Mouse (Mus musculus): Measurements from ENCODE around the gene Tmem86a.
"Not testable (repeated sequence)": the region's sequence is repeated elsewhere in the genome, so short reads cannot be mapped to it uniquely, and the experiment has no call there.

The Tmem86a gene

DNA sequence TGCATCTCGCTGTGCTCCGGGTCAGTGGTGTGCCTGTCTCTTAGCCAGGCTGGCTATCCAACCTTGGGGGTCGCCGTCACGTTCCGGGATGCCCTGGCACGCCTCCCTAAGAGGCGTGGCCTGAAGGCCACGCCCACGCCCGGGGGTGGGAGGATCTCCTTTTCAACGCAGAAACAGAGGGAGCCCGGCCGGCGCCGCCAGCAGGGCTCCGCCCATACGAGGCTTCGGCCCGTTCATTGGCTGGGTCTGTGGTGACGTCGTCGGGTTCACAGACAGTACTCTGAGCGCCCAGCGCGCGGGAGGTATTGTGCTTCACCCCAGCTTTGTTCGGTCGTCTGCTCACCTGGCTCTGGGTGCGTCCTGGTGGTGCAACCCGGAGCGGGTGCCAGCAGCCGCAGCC is at the start of gene Tmem86a:
Gene Tmem86a, plus strand, starts transcription at position 236 of the 400 bp plus-strand sequence.
- DNase-seq = peak; percentile 97

DNA sequence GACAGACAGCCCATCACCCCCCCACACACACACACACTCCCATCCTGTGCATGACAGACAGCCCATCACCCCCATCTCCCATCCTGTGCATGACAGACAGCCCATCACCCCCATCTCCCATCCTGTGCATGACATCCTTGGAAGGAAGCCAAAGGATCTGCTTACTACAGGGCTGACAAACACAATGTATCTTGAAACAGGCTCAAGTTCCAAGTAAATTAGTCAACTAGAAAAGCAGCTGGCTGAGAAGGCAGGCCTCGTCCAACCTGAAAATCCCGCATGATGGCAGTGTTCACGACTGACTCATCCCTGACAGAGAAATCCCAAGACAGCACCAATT is 49.8 kb upstream of the Tmem86a start:
- peak; percentile 58 to 78 for DNase-seq

- DNase-seq = no peak
Observed at GRCm38 (mm10) chr7:47001125-47001899, 49.1 kb upstream of the Tmem86a start.

GRCm38 (mm10) chr7:47001900-47002275 is 48.5 kb upstream of the Tmem86a start:
- DNase-seq = no peak

DNA sequence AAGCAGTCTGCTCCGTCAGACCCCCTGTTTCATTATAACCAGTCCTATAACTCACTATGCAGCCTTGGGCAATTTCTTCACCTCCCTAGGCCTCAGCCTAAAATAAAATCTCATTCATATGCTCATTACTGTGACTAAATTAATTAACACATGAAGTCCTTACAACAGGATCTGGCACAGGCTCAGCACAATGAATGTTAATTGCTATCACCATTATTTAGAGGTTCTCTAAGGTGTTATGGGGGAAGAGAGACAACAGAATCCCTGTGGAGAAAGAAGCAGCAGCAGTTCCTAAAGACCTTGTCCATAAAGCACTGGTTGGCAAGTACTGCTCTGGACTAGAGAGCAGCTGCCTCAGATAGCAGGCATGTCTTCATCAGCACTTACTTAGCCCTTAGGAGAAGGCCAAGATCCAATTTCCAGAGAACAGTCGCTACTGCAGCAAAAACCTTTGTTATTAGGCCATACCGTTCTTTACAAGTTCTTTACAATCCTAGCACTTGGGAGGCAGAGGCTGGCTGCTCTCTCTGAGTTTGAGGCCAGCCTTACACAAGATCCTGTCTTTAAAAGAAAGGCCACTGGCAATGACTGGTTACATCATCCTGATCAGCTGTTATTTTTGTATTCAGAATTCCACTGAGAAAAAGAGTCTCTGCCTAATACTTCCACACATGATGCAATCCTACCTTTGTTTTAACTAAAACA is 46.8 kb upstream of the Tmem86a start:
- DNase-seq = no peak

- no peak for DNase-seq
Observed at GRCm38 (mm10) chr7:47007109-47007780, 43.2 kb upstream of the Tmem86a start.

DNA sequence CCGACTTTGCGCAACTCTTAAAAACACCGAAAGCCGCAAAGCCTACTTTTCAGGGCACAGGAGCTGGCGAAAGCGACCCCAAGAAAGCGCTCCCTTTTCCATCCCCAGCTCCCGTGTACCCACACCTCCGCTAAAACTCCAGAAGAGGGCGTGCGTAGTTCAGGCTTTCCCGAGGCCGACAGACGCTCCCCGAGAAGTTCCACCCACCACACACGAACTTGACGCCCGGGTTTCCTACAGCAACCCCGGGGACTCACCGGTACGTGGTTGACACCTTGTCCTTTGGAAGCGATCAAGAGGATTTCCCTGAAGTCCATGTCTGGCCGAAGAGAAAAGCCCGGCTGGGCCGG is 42.6 kb upstream of the Tmem86a start:
- no peak for DNase-seq

GRCm38 (mm10) chr7:47008168-47008993 is 42.0 kb upstream of the Tmem86a start, which contains the start of gene Spty2d1:
Spty2d1 (minus strand) TSS chr7:47008411.
- peak; percentile 99 for DNase-seq

- DNase-seq = no peak
Observed at GRCm38 (mm10) chr7:47013131-47013767, 37.2 kb upstream of the Tmem86a start.

- peak in 1 of 2 experiments; percentile 59 for DNase-seq
Observed at GRCm38 (mm10) chr7:47014564-47015389, 35.6 kb upstream of the Tmem86a start.

DNA sequence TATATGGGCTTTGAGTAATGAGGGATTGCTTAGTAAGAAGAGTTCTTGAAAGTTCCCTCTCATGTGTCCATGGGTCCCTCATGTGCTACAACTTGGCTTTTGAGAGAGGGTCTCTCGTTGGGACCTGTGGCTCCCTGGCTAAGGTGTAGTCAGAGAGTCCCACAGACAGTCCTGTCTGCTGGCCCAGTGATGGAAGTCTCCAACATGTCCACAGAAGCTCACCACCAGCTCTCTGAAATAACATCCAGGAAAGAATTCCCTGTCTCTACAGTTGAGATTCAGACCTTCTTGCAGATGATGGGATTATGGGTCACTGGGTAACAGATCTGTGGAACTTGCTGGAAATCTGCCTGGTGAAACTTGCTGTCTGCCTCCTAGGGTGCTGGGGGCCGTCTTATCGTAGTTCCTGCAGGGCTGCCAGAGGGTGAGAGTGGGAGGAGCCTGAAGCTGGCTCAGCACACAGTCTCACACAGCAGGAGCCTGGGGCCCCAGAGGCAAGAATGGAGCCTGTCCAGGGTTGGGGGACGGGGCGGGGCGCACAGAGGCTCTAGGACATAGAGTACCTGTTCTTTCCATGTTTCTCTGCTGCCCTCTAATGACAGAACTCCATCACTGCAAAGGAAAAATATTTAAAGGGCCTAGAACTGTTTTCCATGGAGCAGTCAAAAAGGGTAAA is 34.9 kb upstream of the Tmem86a start:
- DNase-seq = peak; percentile 89 to 95

GRCm38 (mm10) chr7:47016602-47017001 is 33.8 kb upstream of the Tmem86a start:
- DNase-seq = no peak

GRCm38 (mm10) chr7:47017146-47017545 is 33.3 kb upstream of the Tmem86a start:
- DNase-seq = no peak

DNA sequence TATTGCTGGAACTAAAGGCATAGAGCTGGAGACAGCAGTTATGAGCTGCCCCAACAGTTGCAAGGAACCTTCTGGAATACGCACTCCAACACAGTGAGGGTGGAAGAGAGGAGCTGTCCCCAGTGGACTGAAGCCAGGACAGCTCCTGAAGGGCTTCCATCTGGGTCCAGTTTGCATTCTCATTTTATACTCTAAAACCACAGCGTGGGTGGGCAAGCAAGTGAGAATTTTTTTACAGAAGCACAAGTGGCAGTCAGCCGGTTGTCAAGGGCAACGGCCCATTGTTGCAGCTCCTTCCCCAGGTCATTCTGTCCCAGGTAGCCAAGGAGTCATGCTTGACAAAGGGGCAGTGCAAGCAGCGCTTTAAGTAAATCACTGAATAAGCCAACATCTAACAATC is 30.8 kb upstream of the Tmem86a start:
- peak; percentile 18 to 43 for DNase-seq

GRCm38 (mm10) chr7:47020956-47021355 is 29.4 kb upstream of the Tmem86a start:
- no peak for DNase-seq

- peak in 1 of 2 experiments; percentile 16 for DNase-seq
Observed at GRCm38 (mm10) chr7:47022482-47022881, 27.9 kb upstream of the Tmem86a start.

GRCm38 (mm10) chr7:47023530-47023929 is 26.9 kb upstream of the Tmem86a start:
- DNase-seq = peak; percentile 78 to 88

- no peak for DNase-seq
Observed at GRCm38 (mm10) chr7:47024454-47024853, 25.9 kb upstream of the Tmem86a start.

- no peak for DNase-seq
Observed at GRCm38 (mm10) chr7:47025429-47025828, 25.0 kb upstream of the Tmem86a start.

GRCm38 (mm10) chr7:47026899-47027298 is 23.5 kb upstream of the Tmem86a start:
- DNase-seq = not testable (repeated sequence)

DNA sequence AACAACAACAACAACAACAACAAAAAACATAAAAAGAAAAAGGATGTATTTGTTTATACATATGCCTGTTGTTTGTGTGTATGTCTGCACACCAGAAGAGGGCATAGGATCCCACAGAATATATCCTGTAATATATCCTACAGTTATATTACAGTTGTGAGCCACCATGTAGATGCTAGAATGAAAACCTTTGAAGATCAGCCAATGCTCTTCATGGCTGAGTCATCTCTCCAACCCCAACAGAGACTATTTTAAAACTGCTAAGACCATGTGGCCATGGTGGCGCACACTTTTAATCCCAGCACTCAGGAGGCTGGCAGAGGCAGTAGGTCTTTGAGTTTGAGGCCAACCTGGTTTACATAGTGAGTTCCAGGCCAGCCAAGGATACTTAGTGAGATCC is 22.9 kb upstream of the Tmem86a start:
- no peak for DNase-seq
